Mouse (Mus musculus) bone marrow macrophage, adult 2 months (primary cell): ENCODE measurements around the gene Adamts12. TPM values are rescaled to one million over a fixed set of nuclear protein-coding genes. Genes with fewer than 3 reads are reported as not detected.
A peak's percentile ranks its signal among the peaks of the same experiment; 100 is the strongest.

ENCODE experiments used
- H3K27ac ChIP-seq: 2 replicates; pipeline ENCODE4 v1.5.1; 2012; ENCODE audit warnings: low read depth, low read length; ENCODE audit not compliant: insufficient read depth
- H3K4me1 ChIP-seq: 2 replicates; pipeline ENCODE4 v1.6.1; 2012; ENCODE audit warnings: low read length; ENCODE audit not compliant: control insufficient read depth, insufficient read depth
- H3K4me3 ChIP-seq: 2 replicates; pipeline ENCODE4 v1.5.1; 2012; ENCODE audit warnings: mild to moderate bottlenecking, low read length, moderate library complexity; ENCODE audit not compliant: insufficient read depth
- CTCF ChIP-seq: IDR thresholded peaks from 2 replicates; pipeline ENCODE4 v1.5.1; 2012; ENCODE audit warnings: low read depth, mild to moderate bottlenecking, low read length, moderate library complexity
- POLR2A ChIP-seq: IDR thresholded peaks from 2 replicates; pipeline ENCODE4 v1.6.1; 2012; ENCODE audit warnings: mild to moderate bottlenecking, low read depth, low read length, borderline replicate concordance
- polyA plus RNA-seq: library from polyadenylated mRNA; stranded (reverse); fragments of >200 nt; gene quantifications from 2 replicates; pipeline ENCODE4 v1.2.4, GENCODE M21; 2012; ENCODE audit not compliant: missing spikeins, insufficient read depth, insufficient read length

Gene Adamts12
- polyA plus RNA-seq, result 0.23 TPM in 1 of 2 replicates, not detected in the other

- Histone ChIP-seq H3K4me1 (no peaks in the 10 kb centered on the region), H3K27ac (no peak within 1 kb of the TSS), H3K4me3 (no peak within 1 kb of the TSS)
- TF ChIP-seq POLR2A (no peak), CTCF (no peak)
These were observed at the start of gene Adamts12 for GRCm38 (mm10) chr15:11064558-11065411. Gene Adamts12 (plus strand): TSS chr15:11064790.

GRCm38 (mm10) chr15:11014931-11015330 is 49.7 kb upstream of the Adamts12 start:
- H3K27ac ChIP-seq, result no peak overlapping the region
- H3K4me1 ChIP-seq, result no peaks in the 10 kb centered on the region
- no peak overlapping the region for H3K4me3 ChIP-seq
- TF ChIP-seq CTCF, result no peak
- no peak for TF ChIP-seq POLR2A

DNA sequence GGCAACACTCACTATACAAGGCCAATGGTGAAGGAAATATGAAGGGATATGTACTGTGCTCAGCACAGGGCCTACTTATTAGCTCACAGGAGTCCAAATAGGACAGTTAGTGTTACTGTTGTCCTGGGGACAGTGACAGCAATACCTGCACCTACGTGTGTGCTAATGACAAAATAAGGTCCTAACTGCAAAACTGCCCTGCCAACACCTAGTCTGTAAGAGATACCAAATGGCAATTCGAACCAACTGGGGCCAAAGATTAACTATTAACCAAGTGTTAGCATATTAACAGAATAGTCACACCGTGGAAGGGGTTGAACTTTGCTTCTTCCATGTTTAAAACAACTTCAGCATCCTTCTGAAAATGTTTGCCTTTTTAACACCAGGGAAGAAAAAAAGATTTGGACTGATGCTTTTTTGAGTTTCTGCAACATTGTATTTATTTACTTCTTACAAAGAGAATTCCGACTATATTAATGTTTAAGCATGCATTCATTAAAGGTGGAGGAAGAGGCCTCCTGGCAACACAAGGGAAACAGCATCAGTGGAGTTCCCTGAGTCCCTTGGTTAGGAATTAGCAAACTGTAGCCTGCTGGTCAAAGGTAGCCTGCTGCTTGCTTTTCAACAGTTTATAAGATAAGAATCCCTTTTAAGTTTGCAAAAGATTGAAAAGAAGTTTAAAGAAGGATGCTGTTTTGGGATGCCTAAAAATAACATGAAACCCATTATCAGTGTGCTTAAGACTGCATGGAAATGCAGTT is 37.6 kb upstream of the Adamts12 start:
- Histone ChIP-seq H3K4me1 (no peaks in the 10 kb centered on the region), H3K4me3 (no peak overlapping the region), H3K27ac (no peak overlapping the region)
- TF ChIP-seq CTCF (no peak), POLR2A (no peak)

- Histone ChIP-seq H3K4me3 (no peak overlapping the region), H3K27ac (no peak overlapping the region), H3K4me1 (no peaks in the 10 kb centered on the region)
- TF ChIP-seq CTCF (no peak), POLR2A (no peak)
These were observed 34.4 kb upstream of the Adamts12 start for GRCm38 (mm10) chr15:11030188-11030587.

DNA sequence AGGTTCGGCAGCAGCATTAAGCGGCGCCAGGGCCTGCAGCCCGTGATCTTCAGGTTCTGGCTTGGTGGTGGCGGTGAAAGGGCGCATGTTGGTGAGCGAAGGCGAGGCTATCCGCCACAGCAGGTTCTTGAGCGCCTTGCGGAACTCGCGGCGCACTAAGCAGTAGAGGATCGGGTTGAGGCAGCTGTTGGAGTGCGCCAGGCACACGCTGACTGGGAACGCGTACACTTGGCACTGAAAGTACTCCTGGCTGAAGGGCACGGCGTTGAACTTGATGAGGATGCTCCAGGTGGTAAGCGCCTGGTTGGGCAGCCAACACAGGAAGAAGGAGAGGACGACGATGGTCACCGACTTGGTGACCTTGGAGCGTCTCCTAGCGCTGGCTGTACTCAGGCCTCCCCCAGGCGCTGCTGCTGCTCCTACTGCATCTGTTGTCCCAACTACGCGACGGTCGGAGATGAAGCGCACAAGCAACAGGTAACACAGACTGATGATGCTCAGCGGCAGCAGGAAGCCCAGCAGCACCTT is 28.6 kb upstream of the Adamts12 start:
- Histone ChIP-seq H3K27ac (no peak overlapping the region), H3K4me3 (no peak overlapping the region), H3K4me1 (no peaks in the 10 kb centered on the region)
- no peak for TF ChIP-seq CTCF
- no peak for TF ChIP-seq POLR2A

GRCm38 (mm10) chr15:11036535-11037375 is 27.8 kb upstream of the Adamts12 start:
- TF ChIP-seq POLR2A (no peak), CTCF (no peak)
- H3K27ac ChIP-seq, result no peak overlapping the region
- no peaks in the 10 kb centered on the region for H3K4me1 ChIP-seq
- H3K4me3 ChIP-seq, result no peak overlapping the region

- no peak overlapping the region for H3K27ac ChIP-seq
- H3K4me1 ChIP-seq, result no peaks in the 10 kb centered on the region
- TF ChIP-seq POLR2A, result no peak
- no peak for TF ChIP-seq CTCF
- no peak overlapping the region for H3K4me3 ChIP-seq
These were observed 27.3 kb upstream of the Adamts12 start for GRCm38 (mm10) chr15:11037376-11037695.

DNA sequence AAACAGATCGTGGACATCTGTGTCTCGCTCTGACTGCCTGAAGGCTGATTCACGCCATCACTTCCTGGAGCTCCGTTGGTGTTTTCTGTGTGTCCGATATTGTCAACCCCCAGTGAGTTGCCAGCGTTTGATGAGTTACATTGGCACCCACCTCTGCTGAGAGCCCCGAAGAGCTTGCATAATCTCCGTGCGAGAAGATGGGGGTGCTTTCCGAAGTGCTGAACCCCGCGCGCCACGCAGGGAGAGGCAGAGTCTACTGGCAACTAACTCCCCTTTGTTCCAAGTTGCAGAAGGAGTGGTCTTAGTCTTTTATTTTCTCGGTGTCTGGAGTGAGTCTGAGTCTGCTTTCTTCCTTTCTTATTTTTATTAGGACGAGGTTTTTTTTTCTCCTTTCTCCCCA is 26.9 kb upstream of the Adamts12 start, which contains the start of gene Rxfp3:
Gene Rxfp3 (minus strand): TSS at position 281 of the 400 bp plus-strand sequence.
- no peaks in the 10 kb centered on the region for H3K4me1 ChIP-seq
- TF ChIP-seq POLR2A (no peak), CTCF (no peak)
- no peak within 1 kb of the TSS for H3K27ac ChIP-seq
- H3K4me3 ChIP-seq, result no peak within 1 kb of the TSS

DNA sequence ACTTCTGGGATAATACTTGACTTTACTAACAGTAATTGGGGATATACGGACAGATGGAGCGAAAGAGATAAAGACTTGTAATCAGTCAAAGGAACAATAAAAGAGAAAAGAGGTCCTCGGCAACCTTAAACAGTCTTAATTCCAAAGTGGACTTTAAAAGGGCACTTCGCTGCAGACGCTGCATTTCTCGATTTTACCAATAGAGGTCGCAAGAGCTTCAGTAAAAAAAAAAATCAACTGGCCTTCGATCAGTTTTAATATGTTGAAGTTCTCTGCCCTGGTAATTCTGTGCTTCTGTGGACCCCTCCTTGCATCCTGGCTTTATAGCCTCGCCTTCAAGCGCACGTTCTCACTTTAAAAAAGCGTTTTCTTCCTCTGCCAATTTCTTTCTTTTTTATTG is 26.1 kb upstream of the Adamts12 start:
- Histone ChIP-seq H3K4me3 (no peak overlapping the region), H3K27ac (no peak overlapping the region), H3K4me1 (no peaks in the 10 kb centered on the region)
- TF ChIP-seq POLR2A, result no peak
- 0 out of 2 replicates have a peak, but pooled peaks have one; percentile 15 for TF ChIP-seq CTCF

DNA sequence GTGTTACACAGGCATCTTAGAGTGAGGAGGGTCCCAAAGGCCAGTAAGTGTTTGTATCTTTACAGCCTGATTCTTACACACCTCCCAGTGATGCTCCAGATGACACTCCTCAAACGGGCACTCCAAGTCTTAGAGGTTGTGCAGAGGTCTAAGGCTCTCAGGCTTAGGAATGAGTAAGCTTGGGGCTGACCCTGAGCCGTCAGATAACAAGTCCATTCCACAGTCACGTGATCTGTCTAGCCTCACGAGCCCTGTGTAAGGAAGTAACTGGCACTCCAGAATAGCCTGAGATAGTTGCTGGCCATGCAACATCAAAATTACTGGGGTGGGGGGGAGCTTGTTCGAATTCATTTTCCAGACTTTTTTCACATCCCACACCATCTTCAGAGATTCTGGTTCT is 24.5 kb upstream of the Adamts12 start:
- no peak overlapping the region for H3K27ac ChIP-seq
- no peaks in the 10 kb centered on the region for H3K4me1 ChIP-seq
- TF ChIP-seq CTCF, result no peak
- no peak for TF ChIP-seq POLR2A
- H3K4me3 ChIP-seq, result no peak overlapping the region
